Mouse (Mus musculus) embryonic stem cell, embryonic (primary cell): ENCODE measurements at regions not wholly inside any gene's neighbourhood (a gene's known extent, or its start where the extent isn't known, plus 50 kb on each side); places are given as distances from the start of the nearest gene placed in this dataset.
"Not testable (repeated sequence)": the region's sequence is repeated elsewhere in the genome, so short reads cannot be mapped to it uniquely, and the experiment has no call there.

ENCODE experiments used
- CTCF ChIA-PET, 4 experiments: fragments of 300-600 bp in 2 of 4; fragments of 350-600 bp in 2 of 4; sonication (Branson Sonifier 250); formaldehyde crosslinking; loops; one replicate each; lab custom pipeline; 2022; ENCODE audit warnings: inconsistent platforms in 2 of 4; lab: Charles Lee
- POLR2A ChIA-PET, 4 experiments: fragments of 300-600 bp in 2 of 4; fragments of 350-600 bp in 2 of 4; sonication (Branson Sonifier 250); formaldehyde crosslinking; loops; one replicate each; lab custom pipeline; 2022; ENCODE audit warnings: antibody characterized with exemption in 4 of 4, inconsistent platforms in 1 of 4; lab: Charles Lee

DNA sequence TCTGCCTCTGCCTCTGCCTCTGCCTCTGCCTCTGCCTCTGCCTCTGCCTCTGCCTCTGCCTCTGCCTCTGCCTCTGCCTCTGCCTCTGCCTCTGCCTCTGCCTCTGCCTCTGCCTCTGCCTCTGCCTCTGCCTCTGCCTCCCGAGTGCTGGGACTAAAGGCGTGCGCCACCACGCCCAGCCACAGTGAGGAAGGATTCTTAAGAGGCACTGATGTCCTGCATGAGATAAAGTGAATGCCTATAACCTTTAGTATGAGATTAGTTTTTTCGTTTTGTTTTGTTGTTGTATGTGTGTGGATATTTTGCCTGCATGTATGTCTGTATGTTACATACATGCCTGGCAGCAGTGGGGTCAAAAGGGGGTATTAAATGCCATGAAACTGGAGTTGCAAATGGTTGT lies 63.2 kb downstream of the Hlx start:
- CTCF ChIA-PET, POLR2A ChIA-PET: not testable (repeated sequence)

DNA sequence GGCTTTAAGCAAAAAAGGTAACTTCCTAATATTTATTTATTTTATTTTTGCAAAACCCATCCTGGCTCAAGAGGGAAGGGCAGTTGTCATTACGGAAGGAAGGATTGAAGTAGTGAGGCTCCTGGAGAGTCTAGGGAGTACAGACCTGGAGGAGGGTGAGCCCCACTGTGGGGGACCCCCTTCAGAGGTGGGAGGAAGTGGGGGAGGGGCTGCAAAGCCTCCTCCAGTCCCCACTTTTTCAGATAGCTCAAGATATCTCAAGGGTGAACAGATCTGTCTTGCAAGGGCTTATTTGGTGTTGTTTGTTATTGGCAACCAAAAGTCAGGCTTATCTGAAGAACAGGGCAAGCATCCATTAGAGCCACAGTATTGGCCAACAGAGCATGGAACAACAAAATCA lies 64.0 kb downstream of the Hlx start:
- CTCF ChIA-PET, result no interaction called here
- POLR2A ChIA-PET, result no interaction called here

DNA sequence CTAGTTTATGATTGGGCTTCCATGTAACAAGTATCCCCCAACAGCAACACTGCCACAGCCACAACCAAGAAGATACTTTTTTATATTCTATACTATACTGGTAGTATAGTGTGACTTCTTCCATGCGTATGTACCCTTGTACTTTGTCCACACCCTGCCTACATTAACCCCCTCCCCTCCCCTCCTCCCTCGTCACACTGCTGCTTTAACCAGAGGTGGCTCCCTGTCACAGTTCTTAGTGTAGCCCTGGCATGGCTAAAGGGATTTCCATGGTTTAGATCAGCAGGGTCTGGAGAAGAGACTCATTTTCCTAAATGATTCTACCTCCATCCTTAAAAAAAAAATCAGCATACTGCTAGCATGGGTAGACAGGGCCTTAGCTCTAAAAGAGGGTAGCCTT lies 64.4 kb downstream of the Hlx start:
- POLR2A ChIA-PET, result no interaction called here
- CTCF ChIA-PET, result no interaction called here

DNA sequence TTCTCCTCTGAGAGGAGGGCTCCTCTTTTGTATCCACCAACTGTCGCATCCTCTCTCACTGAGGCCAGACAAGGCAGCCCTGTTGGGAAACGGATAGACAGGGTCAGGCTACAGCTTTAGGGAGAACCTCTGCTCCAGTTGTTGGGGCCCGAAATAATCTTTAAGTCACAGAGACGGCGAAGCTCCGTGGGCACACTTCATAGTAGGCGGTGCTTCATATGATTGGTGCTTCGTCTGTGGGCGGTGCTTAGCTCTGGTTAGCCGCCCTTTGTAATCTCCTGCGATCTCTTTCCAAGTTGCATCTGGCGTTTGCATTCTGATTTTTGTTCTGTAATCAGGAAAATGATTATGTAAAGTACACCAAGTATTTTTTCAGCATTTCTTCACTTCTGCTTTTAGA lies 67.2 kb downstream of the Hlx start:
- ChIA-PET POLR2A (no interaction called here), CTCF (no interaction called here)

DNA sequence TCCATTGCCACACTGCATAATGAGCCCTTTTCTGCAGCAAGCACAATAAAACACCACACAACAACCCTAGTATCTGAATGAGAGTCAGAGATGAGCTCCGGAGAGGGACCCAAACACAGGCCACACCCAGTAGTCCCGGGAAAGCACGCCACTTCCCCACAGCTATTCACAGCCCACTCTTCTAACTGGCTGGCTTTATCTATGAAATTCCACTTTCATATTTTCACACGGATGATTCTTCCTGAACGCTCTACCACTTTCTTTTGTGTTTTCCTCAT lies 68.4 kb downstream of the Hlx start:
- POLR2A ChIA-PET, result no interaction called here
- CTCF ChIA-PET, result interaction anchor here in 2 of 4 experiments (0.5 to 1.4 kb wide), 3 partner anchors 161 to 473 kb away, joined by 3 to 5 read pairs (median 3); no protein-coding TSS in a partner anchor

DNA sequence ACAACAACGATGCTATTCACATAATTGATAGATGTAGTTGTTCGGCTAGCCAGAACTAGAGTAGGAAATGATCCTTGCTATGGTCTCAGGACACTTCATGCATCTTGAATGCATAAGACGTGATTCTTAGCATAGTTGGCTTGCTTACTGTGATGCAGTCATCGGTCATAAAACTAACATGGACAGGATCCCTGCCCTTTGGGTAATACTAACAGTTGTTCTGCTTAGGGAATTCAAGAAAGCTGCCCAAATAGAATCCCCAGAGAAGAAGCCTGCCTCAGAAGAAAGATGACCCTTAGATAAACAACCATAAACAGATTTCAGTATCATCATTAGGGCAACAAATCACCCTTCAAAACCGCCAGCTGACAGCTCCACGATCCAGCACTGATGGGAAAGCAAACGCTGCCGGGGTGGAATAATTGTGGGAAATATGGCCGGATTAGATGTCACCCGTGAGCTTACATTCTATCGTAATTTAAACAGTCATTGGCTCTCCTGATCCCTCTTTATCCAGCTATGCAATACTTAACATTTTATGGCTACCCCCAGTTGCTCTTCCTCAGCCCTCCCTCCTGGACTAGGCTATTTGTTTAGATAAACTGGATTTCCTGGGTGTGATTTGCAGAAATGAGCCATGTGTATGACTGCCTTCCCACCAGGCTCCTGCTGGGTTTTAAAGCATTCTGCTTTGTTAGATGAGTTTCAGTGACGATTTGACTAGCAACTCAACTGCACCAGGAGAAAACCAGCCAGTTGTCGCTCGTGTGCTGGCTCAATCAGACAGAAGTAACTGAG lies 68.9 kb downstream of the Hlx start:
- ChIA-PET POLR2A (interaction anchor here in 1 of 4 experiments (0.7 to 1.0 kb wide), 4 partner anchors 13 to 427 kb away, joined by 3 to 5 read pairs (median 3); no protein-coding TSS in a partner anchor), CTCF (interaction anchor here in 3 of 4 experiments (0.5 to 1.4 kb wide), 5 partner anchors 36 to 997 kb away, joined by 3 to 5 read pairs (median 3); no protein-coding TSS in a partner anchor)

DNA sequence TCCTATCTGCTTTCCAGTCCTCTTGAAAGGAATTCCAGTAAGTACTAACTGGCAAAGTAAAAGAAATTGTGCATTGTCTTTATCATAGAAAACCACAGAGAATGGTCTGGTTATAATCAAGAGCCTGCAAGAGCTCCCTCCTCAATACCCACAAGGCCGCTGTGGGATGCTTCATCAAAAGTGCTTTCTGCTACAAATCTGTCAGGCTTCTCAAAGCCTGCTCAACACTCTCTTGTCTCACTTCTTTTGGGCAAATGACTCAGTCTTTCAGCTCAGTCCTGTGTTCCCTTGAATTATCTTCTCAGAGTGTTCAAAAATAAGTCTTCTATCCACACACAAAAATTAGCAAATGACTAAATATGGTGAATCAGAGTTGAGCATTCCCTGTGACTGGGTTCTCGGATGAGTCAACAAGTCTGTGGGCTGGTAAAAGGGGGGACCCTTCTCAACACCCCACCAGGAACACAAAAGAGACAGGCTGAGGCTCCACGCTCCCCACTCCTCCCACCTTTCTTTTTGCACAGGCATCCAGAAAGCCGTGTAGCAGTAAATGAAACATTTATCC lies 81.8 kb downstream of the Hlx start:
- POLR2A ChIA-PET, result interaction anchor here in 1 of 4 experiments (1.0 kb wide), 1 partner anchor 12 kb away, joined by 5 read pairs; no protein-coding TSS in a partner anchor
- CTCF ChIA-PET, result no interaction called here

DNA sequence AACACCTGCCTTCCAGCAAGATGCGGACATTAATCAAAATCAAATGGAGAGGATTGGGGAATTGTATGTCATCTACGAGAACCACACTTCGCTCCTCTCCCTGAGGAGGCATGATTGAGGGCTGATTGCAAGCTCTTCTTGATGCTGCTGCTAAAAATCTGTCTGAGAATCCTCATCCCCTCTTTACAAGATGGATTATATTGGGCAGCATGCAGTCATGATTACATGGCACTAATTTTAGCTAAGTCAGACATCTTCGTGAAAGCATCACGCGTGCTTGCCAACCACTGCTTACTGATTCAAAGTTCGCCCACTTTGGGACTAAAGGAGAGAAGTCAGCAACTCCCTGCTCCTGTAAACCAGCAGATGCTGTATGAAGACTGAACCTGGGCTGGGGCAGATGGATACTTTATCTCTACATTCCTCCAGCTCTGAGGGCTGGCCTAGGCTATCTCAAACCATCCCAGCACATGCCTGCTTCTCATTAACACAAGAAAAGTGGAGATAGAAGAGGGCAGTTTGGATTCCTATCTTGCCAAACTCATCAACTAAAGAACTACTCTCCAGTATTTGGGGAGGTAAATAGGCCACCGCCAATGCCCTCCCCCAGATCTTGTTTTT lies 84.4 kb downstream of the Hlx start:
- CTCF ChIA-PET, result interaction anchor here in 1 of 4 experiments (0.6 kb wide), 1 partner anchor 196 kb away, joined by 3 read pairs; no protein-coding TSS in a partner anchor
- POLR2A ChIA-PET, result no interaction called here

DNA sequence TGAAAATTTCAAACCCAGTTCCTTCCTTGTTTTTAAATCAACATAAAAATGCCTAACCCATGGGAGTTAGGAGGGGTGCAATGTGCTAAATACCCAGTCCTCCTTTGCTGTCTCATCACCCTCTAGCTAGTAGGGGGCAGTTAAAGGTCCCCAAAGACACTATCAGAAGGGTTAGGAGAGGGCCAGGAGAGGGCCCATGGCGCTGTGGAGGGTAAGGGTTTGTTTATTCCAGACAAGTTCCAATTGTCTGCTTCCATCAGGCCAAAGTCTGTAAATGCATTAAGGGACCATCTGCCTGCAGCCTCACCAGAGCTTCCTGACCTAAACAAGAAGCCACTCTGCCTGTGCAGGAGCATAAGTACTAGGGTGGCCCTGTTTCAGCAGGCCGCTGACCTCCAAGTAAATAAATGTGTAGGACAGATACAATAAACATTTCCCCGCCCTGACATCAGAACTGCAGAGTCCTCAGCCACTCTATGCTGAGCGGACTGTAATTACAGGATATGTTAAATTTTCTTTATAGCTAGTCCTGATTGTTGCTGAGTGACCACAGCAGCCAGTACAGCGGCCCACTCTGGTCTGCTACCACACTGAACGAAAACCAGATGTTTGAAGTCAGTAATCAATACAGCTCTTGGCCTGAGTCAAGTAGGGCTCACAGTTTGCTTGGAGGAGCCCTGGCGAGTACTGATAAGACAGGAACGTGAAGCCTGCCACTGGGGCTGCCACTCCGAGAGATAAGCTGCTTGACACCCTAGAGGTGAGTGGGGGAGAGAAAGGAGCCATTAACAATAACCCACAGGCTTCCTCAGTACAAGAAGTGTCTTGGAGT lies 87.4 kb downstream of the Hlx start:
- CTCF ChIA-PET, result no interaction called here

DNA sequence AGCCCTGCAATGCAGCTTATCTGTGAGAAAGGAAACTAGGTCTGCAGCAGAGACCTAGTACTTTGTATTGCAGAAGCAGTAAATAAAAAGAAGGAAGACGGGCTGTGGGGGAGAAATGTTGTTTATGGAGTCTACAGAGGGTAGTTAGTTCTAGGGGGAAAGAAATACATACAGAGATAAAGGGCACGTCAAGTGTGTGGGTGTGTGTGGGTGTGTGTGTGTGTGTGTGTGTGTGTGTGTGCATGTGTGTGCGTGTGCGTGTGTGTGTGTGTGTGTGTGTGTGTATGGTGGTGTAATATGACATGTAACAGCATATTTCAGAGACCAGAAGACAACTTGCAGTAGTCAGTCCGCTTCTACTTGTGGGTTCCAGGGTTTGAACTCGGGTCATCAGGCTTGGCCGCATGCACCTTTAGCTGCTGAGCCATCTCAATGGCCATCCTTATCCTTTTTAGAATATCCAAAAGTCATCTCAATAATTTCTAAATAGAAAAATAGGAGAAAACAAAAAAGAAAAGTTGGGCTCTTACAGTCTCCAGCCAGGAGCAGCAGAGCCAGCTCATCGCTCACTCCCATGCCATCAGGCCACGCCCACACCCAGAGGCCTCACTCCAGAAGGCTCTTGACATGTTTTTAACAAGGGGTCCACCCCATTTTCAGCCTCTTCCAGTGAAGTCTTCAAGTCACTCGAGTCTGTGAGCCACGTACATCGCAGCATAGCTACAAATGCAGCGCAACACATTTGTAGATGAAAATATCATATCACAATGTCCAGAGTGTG lies 101.5 kb downstream of the Hlx start:
- POLR2A ChIA-PET, result interaction anchor here in 2 of 4 experiments (0.7 to 1.4 kb wide), 4 partner anchors 9 to 323 kb away, joined by 3 read pairs; no protein-coding TSS in a partner anchor
- CTCF ChIA-PET, result no interaction called here

More for the DNA sequence above, 87.4 kb downstream of the Hlx start:
- POLR2A ChIA-PET, result no interaction called here

DNA sequence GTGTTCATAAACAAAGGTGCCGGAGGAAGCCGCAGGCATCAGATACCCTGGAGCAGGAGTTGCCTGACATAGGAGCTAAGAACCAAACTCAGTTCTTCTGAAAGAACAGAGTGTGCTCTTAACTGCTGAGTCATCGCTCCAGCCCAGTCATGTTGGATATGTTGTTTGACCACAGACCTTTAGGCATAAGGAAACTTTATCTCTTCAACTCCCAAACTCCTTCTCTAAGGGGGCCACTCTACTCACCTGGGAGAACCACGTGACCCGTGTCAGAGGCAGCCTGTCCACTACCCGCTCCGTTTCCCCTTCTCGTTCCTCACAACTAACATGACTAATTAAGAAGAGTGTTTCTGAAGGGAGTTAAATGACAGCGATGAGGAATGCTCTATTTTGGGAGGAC lies 103.2 kb downstream of the Hlx start:
- POLR2A ChIA-PET, result interaction anchor here in 2 of 4 experiments (0.7 to 1.3 kb wide), 4 partner anchors 10 to 91 kb away, joined by 3 to 5 read pairs (median 4); no protein-coding TSS in a partner anchor
- CTCF ChIA-PET, result no interaction called here

DNA sequence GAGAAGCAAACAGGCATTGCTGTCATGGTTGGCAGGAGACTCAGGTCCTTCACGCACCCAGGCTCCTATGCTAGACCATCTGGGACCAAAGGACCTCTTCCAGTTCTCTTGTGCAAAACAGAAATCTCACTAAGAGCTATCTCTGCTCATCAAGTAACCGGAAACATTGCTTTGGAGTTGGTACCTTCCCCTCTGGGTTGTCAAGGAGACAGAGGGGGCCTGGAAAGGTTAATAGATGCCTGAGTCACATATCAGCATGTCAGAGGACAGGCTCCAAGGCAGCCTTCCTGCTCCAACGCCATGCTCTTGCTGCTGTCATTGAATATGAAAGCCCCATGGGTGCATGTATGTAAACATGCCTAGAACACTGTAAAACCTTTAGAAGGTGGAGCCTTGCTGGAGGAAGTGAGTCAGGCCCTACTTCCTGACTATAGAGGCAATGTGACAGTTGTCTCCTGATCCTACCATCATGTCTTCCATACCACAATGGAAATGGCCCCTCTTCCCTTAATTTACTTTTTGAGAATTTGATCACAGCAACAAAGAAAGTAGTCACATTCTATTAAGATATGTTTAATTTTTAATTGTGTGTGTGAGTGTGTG lies 103.8 kb downstream of the Hlx start:
- ChIA-PET POLR2A (interaction anchor here in 2 of 4 experiments (0.7 to 1.1 kb wide), 2 partner anchors 38 to 92 kb away, joined by 5 read pairs; no protein-coding TSS in a partner anchor), CTCF (interaction anchor here in 1 of 4 experiments (0.5 kb wide), 1 partner anchor 338 kb away, joined by 3 read pairs; no protein-coding TSS in a partner anchor)

DNA sequence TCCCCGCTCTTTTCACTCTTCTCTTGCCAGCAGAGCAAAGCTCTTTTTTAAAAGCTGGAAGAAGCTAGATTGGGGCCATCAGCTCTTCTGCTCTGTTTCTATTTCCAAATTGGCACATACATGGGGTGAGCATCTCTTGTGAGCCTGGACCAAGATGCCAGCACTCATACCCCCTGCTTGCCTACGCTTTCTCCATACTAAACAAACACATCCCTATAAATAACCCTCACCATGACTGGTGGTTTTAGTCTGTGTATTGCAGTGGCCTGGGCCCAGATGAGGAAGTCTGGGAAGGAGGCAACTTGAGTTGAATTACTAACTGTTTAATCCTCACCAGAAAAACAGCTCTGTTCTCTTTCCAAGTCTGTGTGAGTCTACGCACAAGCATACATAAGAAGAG lies 110.0 kb downstream of the Hlx start:
- ChIA-PET POLR2A (no interaction called here), CTCF (no interaction called here)

DNA sequence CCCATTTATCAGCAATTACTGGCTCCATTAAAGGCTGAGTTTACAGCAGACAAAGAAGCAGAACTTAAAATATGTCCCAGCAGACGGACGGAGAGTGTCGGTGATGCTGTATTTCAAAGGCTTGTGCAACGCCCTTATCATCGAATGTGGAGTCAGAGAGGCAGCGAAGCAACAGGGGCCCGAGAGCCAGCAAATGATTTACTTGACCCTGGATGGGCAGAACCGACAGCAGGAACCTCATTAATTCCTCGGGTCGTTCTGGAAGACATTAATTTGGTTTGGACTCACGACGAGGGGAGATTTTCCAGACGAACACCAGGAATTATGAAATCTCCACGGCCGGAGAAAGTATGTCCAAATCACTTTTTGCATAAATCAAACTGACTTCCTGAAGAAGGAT lies 110.5 kb downstream of the Hlx start:
- POLR2A ChIA-PET, result no interaction called here

DNA sequence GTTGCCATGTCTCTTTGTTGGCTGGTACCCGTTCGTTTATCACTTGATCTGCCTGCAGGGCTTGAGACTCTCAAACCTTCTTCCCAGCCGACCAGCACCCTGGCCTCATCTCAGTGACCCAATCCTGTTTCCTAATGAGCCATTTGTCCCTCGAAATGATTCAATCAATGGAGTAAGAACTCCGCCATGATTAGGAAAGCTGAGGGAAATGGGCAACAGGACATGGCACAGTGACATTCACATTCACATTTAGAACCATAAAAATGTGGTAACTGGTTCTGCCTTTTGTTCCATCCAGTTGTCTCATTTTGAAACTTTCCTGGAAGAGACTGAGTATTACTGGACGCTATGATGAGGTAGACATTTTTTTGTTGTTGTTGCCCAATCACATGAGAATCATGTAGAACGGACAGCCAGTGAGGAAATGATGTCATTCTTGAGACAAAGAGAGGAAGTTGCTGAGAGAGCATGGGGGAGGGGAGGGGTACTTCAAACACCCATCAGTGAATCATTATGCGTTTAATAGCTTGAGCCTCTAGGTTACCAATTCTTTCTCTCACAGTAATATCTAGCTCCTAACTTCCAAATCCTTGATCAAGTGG lies 114.5 kb downstream of the Hlx start:
- POLR2A ChIA-PET, result no interaction called here

More for the DNA sequence above, 110.5 kb downstream of the Hlx start:
- CTCF ChIA-PET, result no interaction called here

DNA sequence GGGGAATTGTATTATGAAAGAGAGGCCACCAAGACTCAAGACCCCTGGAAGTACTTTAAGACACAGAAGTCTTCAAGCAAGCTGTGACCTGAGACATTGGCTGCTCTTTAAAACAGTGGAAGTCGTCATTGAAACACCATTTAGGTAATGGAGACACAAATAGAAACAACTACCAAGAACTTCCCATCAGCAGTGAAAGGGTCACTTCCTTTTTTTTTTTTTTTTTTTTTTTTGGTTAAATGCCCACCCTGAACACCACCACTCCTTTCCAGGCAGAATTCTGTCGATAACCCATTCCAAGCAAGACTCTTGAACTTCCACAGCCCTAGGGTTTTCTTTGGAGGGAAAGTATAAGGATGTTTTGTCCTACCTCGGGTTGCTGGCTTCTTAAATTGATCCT lies 116.4 kb downstream of the Hlx start:
- CTCF ChIA-PET, result interaction anchor here in 1 of 4 experiments (1.1 kb wide), 1 partner anchor 161 kb away, joined by 4 read pairs; no protein-coding TSS in a partner anchor

More for the DNA sequence above, 114.5 kb downstream of the Hlx start:
- CTCF ChIA-PET, result interaction anchor here in 1 of 4 experiments (0.7 kb wide), 1 partner anchor 36 kb away, joined by 3 read pairs; no protein-coding TSS in a partner anchor

More for the DNA sequence above, 116.4 kb downstream of the Hlx start:
- POLR2A ChIA-PET, result no interaction called here
